Mouse (Mus musculus) frontal cortex, postnatal 14 days (tissue): ENCODE data around the gene H2al1k.
"Not testable (repeated sequence)": the region's sequence is repeated elsewhere in the genome, so short reads cannot be mapped to it uniquely, and the experiment has no call there.

ENCODE experiments used
- DNase-seq, 2 experiments: peaks; one replicate each; pipeline ENCODE4 v3.0.0; 2022; ENCODE audit warnings: low spot score in 2 of 2

The H2al1k gene

DNA sequence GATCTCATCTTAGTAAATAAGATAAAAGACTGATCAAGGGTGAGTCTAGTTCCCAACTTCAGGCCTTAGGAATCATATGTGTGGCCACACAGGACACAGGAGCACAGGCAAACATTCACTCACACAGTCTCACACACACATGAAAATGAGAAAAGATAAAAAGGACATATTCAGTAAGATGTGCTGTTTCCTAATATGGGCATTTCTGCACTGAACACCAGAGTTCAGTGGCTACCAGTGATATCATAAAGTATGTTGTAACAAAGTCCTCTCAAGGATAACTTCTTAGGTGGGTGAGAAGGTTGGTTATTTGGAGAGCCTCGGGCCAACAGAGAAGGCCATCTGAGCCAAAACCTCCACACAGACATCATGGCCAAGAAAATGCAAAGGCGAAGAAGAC lies at the start of gene H2al1k:
Gene H2al1k (plus strand): TSS at position 301 of the 400 bp plus-strand sequence.
- not testable (repeated sequence) for DNase-seq

- DNase-seq: no peak
Observed at GRCm38 (mm10) chrX:9302791-9303190, 47.6 kb upstream of the H2al1k start.

GRCm38 (mm10) chrX:9303455-9303854 lies 47.0 kb upstream of the H2al1k start:
- DNase-seq: no peak

DNA sequence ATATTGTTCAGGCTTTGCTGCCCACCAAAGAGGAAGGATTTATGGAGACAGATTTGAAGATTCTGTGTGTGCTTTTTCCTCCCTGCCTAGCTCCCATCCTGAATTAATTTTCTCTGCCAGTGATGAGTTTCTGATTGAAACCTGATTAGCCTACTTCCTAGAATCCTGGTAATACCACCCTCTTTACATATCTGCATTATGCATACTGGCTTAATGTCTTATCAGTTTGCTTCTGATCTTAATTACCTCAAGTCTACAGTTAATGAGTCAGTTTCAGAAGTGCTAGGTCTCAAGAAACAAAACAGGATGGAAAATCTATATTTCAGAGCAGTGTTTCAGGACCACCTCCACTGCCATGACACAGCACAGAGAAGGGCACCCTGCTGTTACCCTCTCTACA lies 34.0 kb upstream of the H2al1k start:
- DNase-seq: not testable (repeated sequence)

GRCm38 (mm10) chrX:9327954-9328353 lies 22.5 kb upstream of the H2al1k start:
- not testable (repeated sequence) for DNase-seq

DNA sequence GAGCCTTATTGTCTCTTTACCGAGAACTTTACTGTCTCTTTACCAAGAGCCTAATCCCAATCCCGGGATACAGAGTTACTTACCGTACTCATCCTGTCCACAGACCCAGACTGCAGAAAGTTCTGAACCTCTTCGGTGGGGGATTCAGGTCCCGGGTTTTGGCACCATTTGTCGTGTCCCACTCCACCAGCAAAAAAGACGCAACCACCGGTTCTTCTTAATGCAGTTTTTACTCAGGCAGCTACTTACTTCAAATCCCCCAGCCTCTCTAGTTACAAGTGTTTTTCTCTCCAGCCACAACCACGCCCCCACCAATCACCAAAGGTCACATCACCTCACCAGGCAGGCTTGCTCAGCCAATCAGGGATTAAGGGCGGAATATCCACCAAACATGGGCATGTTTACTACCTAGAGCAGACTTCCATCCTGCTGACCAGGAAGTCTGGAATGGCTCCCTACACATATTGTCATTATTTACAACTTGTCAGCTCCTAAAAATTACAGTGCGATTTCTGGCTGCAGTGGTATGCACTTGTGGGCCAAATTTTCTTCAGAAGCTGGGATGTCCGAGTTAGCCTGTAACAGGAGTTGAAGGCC lies 18.0 kb upstream of the H2al1k start:
- not testable (repeated sequence) for DNase-seq

GRCm38 (mm10) chrX:9333035-9333434 lies 17.4 kb upstream of the H2al1k start:
- DNase-seq: peak in 1 of 2 experiments; percentile 29

- DNase-seq: not testable (repeated sequence)
Observed at GRCm38 (mm10) chrX:9334996-9335395, 15.4 kb upstream of the H2al1k start.

DNA sequence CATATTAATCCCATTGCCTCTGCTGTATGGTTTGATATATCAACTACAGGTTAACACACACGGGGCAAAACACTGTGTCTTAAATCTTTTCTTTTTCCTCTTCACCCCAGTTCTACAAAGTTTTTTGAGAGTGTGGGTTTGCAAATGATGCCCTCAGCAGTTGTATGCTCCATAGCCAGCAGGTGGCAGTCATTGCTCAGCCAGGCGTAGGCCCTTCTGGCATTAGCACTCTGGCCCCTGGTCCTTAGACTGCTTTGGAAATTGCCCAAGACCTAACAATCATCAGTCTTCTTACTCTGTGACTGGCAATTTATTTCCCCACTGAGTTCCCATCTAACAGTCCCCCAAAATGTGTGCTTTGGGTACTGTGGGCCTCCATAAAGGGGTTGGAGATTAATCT lies 23.6 kb downstream of the H2al1k start:
- not testable (repeated sequence) for DNase-seq

- DNase-seq: not testable (repeated sequence)
Observed at GRCm38 (mm10) chrX:9375927-9376326, 25.5 kb downstream of the H2al1k start.
